20 mouse cellular contexts compared by ENCODE assay signal in the genomic region with DNA sequence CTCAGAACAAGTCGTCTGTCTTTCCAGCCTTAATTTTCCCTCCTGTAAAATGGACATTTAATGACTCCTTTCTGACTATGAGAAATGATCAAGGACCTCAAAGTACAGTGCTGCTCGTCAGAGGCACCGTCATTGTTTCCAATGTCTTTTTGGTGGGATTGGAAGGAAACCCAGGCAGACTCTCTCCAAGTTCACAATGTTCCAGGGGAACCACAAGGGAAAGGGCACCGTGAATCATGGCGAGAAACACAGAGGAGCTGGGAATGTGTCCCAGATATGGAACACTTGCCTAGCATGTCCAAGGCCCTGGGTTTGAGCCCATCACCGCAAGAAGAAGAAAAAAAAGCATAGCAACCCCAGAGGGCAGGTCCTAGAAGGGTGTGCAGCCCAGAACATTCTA. TPM values are rescaled to one million over a fixed set of nuclear protein-coding genes. Genes with fewer than 3 reads are reported as not detected.
DNase-seq lines count a peak whose midpoint lies in the region; ATAC-seq and TF ChIP-seq lines count a peak whose summit lies in the region.
"Had no signal": no experiment of that assay in that cellular context is flagged by ENCODE, and none has a peak within 500 bp of the region (broad histone marks: within the 10 kb centered on the region; RNA-seq: fewer than 3 reads in every experiment).

No protein-coding gene starts in this region.

- DNase-seq in gastrocnemius, adult 18-20 months (ENCODE audit: low spot score): peak; percentile 57
- no peak for DNase-seq in gastrocnemius, postnatal 10 days
- peak; percentile 55 for DNase-seq in heart, adult 8-10 months (ENCODE audit: low spot score)
- DNase-seq in heart, postnatal 14 days: no peak
- DNase-seq in forebrain, postnatal 0 days: no peak
- DNase-seq: adrenal gland, adult 8-10 months; adrenal gland, postnatal 36 days; B cell, adult 2 months; cerebellum, adult 2 months; cerebellum, postnatal 10 days had no signal

- H3K4me2 ChIP-seq in embryonic facial prominence, embryonic 15.5 days (replicated peaks): no peak overlapping the region
- no peak overlapping the region for H3K4me2 ChIP-seq in kidney, embryonic 14.5 days (replicated peaks; ENCODE audit: low read depth, low read length)
- no peak overlapping the region for H3K4me2 ChIP-seq in forebrain, postnatal 0 days (ENCODE audit: low read depth)
- H3K4me2 ChIP-seq: forebrain, embryonic 15.5 days; hindbrain, embryonic 14.5 days; intestine, embryonic 15.5 days had no signal

- intact Hi-C loops in heart, postnatal 14 days (cut with DNase I): no loop called here

- 86% methylated on average over 6 of the region's 6 CpGs for WGBS in embryonic facial prominence, embryonic 15.5 days
- WGBS in kidney, embryonic 14.5 days: 93% methylated on average over 6 of the region's 6 CpGs
- WGBS in forebrain, postnatal 0 days: 92% methylated on average over 6 of the region's 6 CpGs

- no peaks in the 10 kb centered on the region; the same call in 1 of the 2 replicates for H3K9me3 ChIP-seq in embryonic facial prominence, embryonic 15.5 days (replicated peaks)
- H3K9me3 ChIP-seq in kidney, embryonic 14.5 days (ENCODE audit: control insufficient read depth, low read length): peaks cover 16% of the 10 kb centered on the region
- 0 out of 2 replicates have a peak, but pooled peaks cover 7% of the 10 kb centered on the region for H3K9me3 ChIP-seq in forebrain, postnatal 0 days (ENCODE audit: low read length)

- H3K27me3 ChIP-seq in embryonic facial prominence, embryonic 15.5 days: no peaks in the 10 kb centered on the region
- no peaks in the 10 kb centered on the region for H3K27me3 ChIP-seq in kidney, embryonic 14.5 days (ENCODE audit: control insufficient read depth, insufficient read depth, low read length)
- no peaks in the 10 kb centered on the region for H3K27me3 ChIP-seq in forebrain, postnatal 0 days (ENCODE audit: insufficient read depth, low read length)
- H3K27me3 ChIP-seq: forebrain, embryonic 15.5 days; intestine, embryonic 15.5 days had no signal

- H3K9ac ChIP-seq in embryonic facial prominence, embryonic 15.5 days: no peak overlapping the region
- no peak overlapping the region for H3K9ac ChIP-seq in kidney, embryonic 14.5 days (ENCODE audit: low read depth, low read length)
- no peak overlapping the region for H3K9ac ChIP-seq in forebrain, postnatal 0 days
- H3K9ac ChIP-seq: forebrain, embryonic 15.5 days; hindbrain, embryonic 14.5 days; intestine, embryonic 15.5 days had no signal

- no peak for TF ChIP-seq CTCF in forebrain, postnatal 0 days (IDR thresholded peaks at IDR 0.05; ENCODE audit: low read depth)

- no peak for ATAC-seq in embryonic facial prominence, embryonic 15.5 days (ENCODE audit: insufficient number of reproducible peaks, low FRiP score, low TSS enrichment, low read depth)
- ATAC-seq in kidney, embryonic 14.5 days (ENCODE audit: low FRiP score, low TSS enrichment): no peak
- no peak for ATAC-seq in forebrain, postnatal 0 days
- ATAC-seq: CD4-positive, CD25-positive, alpha-beta regulatory T cell, adult 4 months; forebrain, embryonic 15.5 days; intestine, embryonic 15.5 days had no signal

- no peak overlapping the region for H3K4me3 ChIP-seq in embryonic facial prominence, embryonic 15.5 days (replicated peaks)
- no peak overlapping the region for H3K4me3 ChIP-seq in kidney, embryonic 14.5 days (ENCODE audit: low read length)
- H3K4me3 ChIP-seq in forebrain, postnatal 0 days (ENCODE audit: low read depth, low read length): no peak overlapping the region
- H3K4me3 ChIP-seq: erythroblast, embryonic 14.5 days; forebrain, embryonic 15.5 days; heart, embryonic 10.5 days; hindbrain, embryonic 10.5 days; intestine, embryonic 15.5 days had no signal

- H3K36me3 ChIP-seq in embryonic facial prominence, embryonic 15.5 days: no peaks in the 10 kb centered on the region
- H3K36me3 ChIP-seq in kidney, embryonic 14.5 days (ENCODE audit: control insufficient read depth, insufficient read depth, low read length): no peaks in the 10 kb centered on the region
- H3K36me3 ChIP-seq in forebrain, postnatal 0 days (ENCODE audit: insufficient read depth): no peaks in the 10 kb centered on the region
- H3K36me3 ChIP-seq: forebrain, embryonic 15.5 days; G1E; intestine, embryonic 15.5 days had no signal

- H3K4me1 ChIP-seq in embryonic facial prominence, embryonic 15.5 days: peaks cover 44% of the 10 kb centered on the region
- H3K4me1 ChIP-seq in kidney, embryonic 14.5 days (ENCODE audit: control insufficient read depth, insufficient read depth, low read length): no peaks in the 10 kb centered on the region
- no peaks in the 10 kb centered on the region for H3K4me1 ChIP-seq in forebrain, postnatal 0 days (ENCODE audit: insufficient read depth)
- H3K4me1 ChIP-seq: forebrain, embryonic 15.5 days had no signal

- H3K27ac ChIP-seq in embryonic facial prominence, embryonic 15.5 days (replicated peaks): peak overlapping the region; percentile 76
- no peak overlapping the region for H3K27ac ChIP-seq in kidney, embryonic 14.5 days (ENCODE audit: low read depth, low read length)
- H3K27ac ChIP-seq in forebrain, postnatal 0 days (ENCODE audit: low read depth, low read length): no peak overlapping the region
- H3K27ac ChIP-seq: forebrain, embryonic 15.5 days; heart, embryonic 10.5 days; hindbrain, embryonic 14.5 days; intestine, embryonic 15.5 days had no signal

RNA-seq across cellular contexts. Expression of gene Fam20b, which starts 44.4 kb away (rescaled TPM):
- 10 to 100 TPM; 30.4 to 37.9 TPM for total RNA-seq in gastrocnemius, adult 18-20 months (2021)
- 10 to 100 TPM; 29.7 to 31.6 TPM for total RNA-seq in gastrocnemius, postnatal 10 days (2021)
- total RNA-seq in heart, adult 8-10 months (2022): 10 to 100 TPM; 59.9 to 68.8 (median 65.7) TPM
- 10 to 100 TPM; 40.2 to 42.5 TPM for total RNA-seq in heart, postnatal 14 days (2021)
- 26.9 and 28.0 TPM in 2 replicates for polyA plus RNA-seq in embryonic facial prominence, embryonic 15.5 days (2015; fragmentation: Nextera tagmentation; extraction: Ambion mirVana)
- 24.3 and 37.3 TPM in 2 replicates for polyA plus RNA-seq in kidney, embryonic 14.5 days (2014; fragmentation: Nextera tagmentation; extraction: Ambion mirVana)
- total RNA-seq in forebrain, postnatal 0 days (2014; rRNA removed): 60.6 and 68.1 TPM in 2 replicates
- 21.0 and 30.4 TPM in 2 replicates for polyA plus RNA-seq in forebrain, postnatal 0 days (2015; fragmentation: Nextera tagmentation; extraction: Ambion mirVana)

Comparison
In these comparisons a context has a peak if more than half of its experiments do, and no peak if none do; other contexts are left out.
1. DNase-seq: peak in gastrocnemius, adult 18-20 months (single experiment) and heart, adult 8-10 months (single experiment); none in gastrocnemius, postnatal 10 days (single experiment), heart, postnatal 14 days (0 of 2) and forebrain, postnatal 0 days (single experiment).